Mouse (Mus musculus) small intestine, adult 2 months (tissue): ENCODE data around the gene Acot7.

Source experiments
- CTCF ChIP-seq: fragments of 200-500 bp; IDR thresholded peaks from 2 replicates; pipeline ENCODE4 v1.5.1; 2012; ENCODE audit warnings: low read depth, mild to moderate bottlenecking, control low read depth, inconsistent platforms, low read length, moderate library complexity, mixed read lengths; ENCODE audit not compliant: insufficient replicate concordance, insufficient read length; ENCODE audit errors: extremely low read depth
- POLR2A ChIP-seq: fragments of 200-500 bp; IDR thresholded peaks from 2 replicates; pipeline ENCODE4 v1.6.1; 2012; ENCODE audit warnings: low read depth, mild to moderate bottlenecking, control low read depth, inconsistent platforms, low read length, moderate library complexity

GRCm38 (mm10) chr4:152188651-152189050 lies 10.7 kb downstream of the Acot7 start:
- no peak for TF ChIP-seq POLR2A
- no peak for TF ChIP-seq CTCF
